Mouse (Mus musculus): ENCODE results near the gene Ubr7.

Gene Ubr7

GRCm38 (mm10) chr12:102757689-102758402 is at the start of gene Ubr7, which contains the start of the genes Gm28051 and Gon7:
Gene Ubr7 (plus strand): TSS chr12:102757967.
Gene Gm28051 (minus strand): TSS chr12:102757765.
Gene Gon7 (minus strand): TSS chr12:102757803.
- DNase-seq: peak; percentile 96

GRCm38 (mm10) chr12:102708220-102708619 is 49.5 kb upstream of the Ubr7 start:
- peak; percentile 42 for DNase-seq

GRCm38 (mm10) chr12:102709896-102710295 is 47.9 kb upstream of the Ubr7 start:
- DNase-seq: no peak

GRCm38 (mm10) chr12:102710851-102711375 is 46.9 kb upstream of the Ubr7 start:
- peak; percentile 97 for DNase-seq

GRCm38 (mm10) chr12:102713153-102713865 is 44.5 kb upstream of the Ubr7 start:
- DNase-seq: peak; percentile 25

- DNase-seq: no peak
Observed at GRCm38 (mm10) chr12:102714116-102714515, 43.7 kb upstream of the Ubr7 start.

- DNase-seq: no peak
Observed at GRCm38 (mm10) chr12:102714654-102715395, 42.9 kb upstream of the Ubr7 start.

- DNase-seq: peak; percentile 70
Observed at GRCm38 (mm10) chr12:102719552-102720315, 38.0 kb upstream of the Ubr7 start.

- DNase-seq: no peak
Observed at GRCm38 (mm10) chr12:102722451-102722850, 35.3 kb upstream of the Ubr7 start.

GRCm38 (mm10) chr12:102722966-102723365 is 34.8 kb upstream of the Ubr7 start:
- DNase-seq: no peak

- DNase-seq: no peak
Observed at GRCm38 (mm10) chr12:102723861-102724260, 33.9 kb upstream of the Ubr7 start.

- DNase-seq: no peak
Observed at GRCm38 (mm10) chr12:102725146-102725545, 32.6 kb upstream of the Ubr7 start.

GRCm38 (mm10) chr12:102725761-102726175 is 32.0 kb upstream of the Ubr7 start:
- DNase-seq: peak; percentile 34

- peak; percentile 83 for DNase-seq
Observed at GRCm38 (mm10) chr12:102729855-102730797, 27.6 kb upstream of the Ubr7 start.

- no peak for DNase-seq
Observed at GRCm38 (mm10) chr12:102730798-102731619, 26.8 kb upstream of the Ubr7 start.

- DNase-seq: no peak
Observed at GRCm38 (mm10) chr12:102733381-102733780, 24.4 kb upstream of the Ubr7 start.

- DNase-seq: no peak
Observed at GRCm38 (mm10) chr12:102739096-102739495, 18.7 kb upstream of the Ubr7 start.

GRCm38 (mm10) chr12:102740285-102740684 is 17.5 kb upstream of the Ubr7 start:
- DNase-seq: peak; percentile 60

GRCm38 (mm10) chr12:102742056-102742455 is 15.7 kb upstream of the Ubr7 start:
- no peak for DNase-seq

- DNase-seq: no peak
Observed at GRCm38 (mm10) chr12:102743036-102743588, 14.7 kb upstream of the Ubr7 start.

Data from cerebellum, adult 9-10 months (tissue).